Mouse (Mus musculus): ENCODE measurements around the gene Maml2.

DNA sequence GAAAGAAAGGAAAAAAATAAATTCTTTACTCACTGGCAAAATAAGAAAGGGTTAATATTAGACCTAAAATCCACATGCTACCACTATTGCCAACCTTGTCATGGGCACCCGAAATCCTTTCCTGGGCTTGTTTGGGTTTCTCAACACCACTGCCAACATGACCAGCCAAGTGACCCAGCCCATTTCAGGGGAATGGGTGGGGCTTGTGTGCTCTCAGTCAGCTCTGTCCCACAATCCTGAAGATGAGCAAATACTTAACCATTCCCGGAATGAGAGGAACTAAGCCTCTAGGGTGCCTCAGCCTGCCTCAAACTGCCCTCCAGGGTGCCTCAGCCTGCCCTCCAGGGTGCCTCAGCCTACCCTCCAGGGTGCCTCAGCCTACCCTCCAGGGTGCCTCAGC lies 371.0 kb downstream of the Maml2 start:
- TF ChIP-seq GATA1 (IDR thresholded peaks at IDR 0.05; ENCODE audit: low read length), result no peak
- TF ChIP-seq TAL1 (IDR thresholded peaks at IDR 0.05; ENCODE audit: low read length), result no peak
